Mouse (Mus musculus) kidney, embryonic 14.5 days (tissue): ENCODE measurements around the gene Fibp. TPM values are rescaled to one million over a fixed set of nuclear protein-coding genes. Genes with fewer than 3 reads are reported as not detected.

ENCODE experiments used
- ATAC-seq: fragments of 200-750 bp; cut with Nextera tagmentation; 2 replicates; pipeline ENCODE4 v1.8.0; 2017; ENCODE audit warnings: moderate number of reproducible peaks, mild to moderate bottlenecking, moderate TSS enrichment, moderate library complexity; ENCODE audit not compliant: low FRiP score, low TSS enrichment
- H3K27ac ChIP-seq: fragments of 300-500 bp; sonication (generic); 2 replicates; pipeline ENCODE4 v1.5.1; 2014; ENCODE audit warnings: low read depth, mild to moderate bottlenecking, low read length, moderate library complexity, mixed read lengths
- H3K27me3 ChIP-seq: fragments of 300-500 bp; sonication (generic); 2 replicates; pipeline ENCODE4 v1.6.1; 2014; ENCODE audit warnings: mild to moderate bottlenecking, low read length; ENCODE audit not compliant: control insufficient read depth, insufficient read depth
- H3K36me3 ChIP-seq: fragments of 300-500 bp; sonication (generic); 2 replicates; pipeline ENCODE4 v1.6.1; 2014; ENCODE audit warnings: low read length, mixed read lengths; ENCODE audit not compliant: control insufficient read depth, insufficient read depth
- H3K4me1 ChIP-seq: fragments of 300-500 bp; sonication (generic); 2 replicates; pipeline ENCODE4 v1.6.1; 2014; ENCODE audit warnings: low read length, mixed read lengths; ENCODE audit not compliant: control insufficient read depth, insufficient read depth
- H3K4me2 ChIP-seq: fragments of 300-500 bp; sonication (generic); replicated peaks from 2 replicates; pipeline ENCODE4 v1.6.1; 2014; ENCODE audit warnings: low read depth, mild to moderate bottlenecking, low read length
- H3K4me3 ChIP-seq: fragments of 300-500 bp; sonication (generic); 2 replicates; pipeline ENCODE4 v1.5.1; 2014; ENCODE audit warnings: mild to moderate bottlenecking, low read length
- H3K9ac ChIP-seq: fragments of 300-500 bp; sonication (generic); 2 replicates; pipeline ENCODE4 v1.6.1; 2014; ENCODE audit warnings: low read depth, mild to moderate bottlenecking, low read length, moderate library complexity
- H3K9me3 ChIP-seq: fragments of 300-500 bp; sonication (generic); 2 replicates; pipeline ENCODE4 v1.6.1; 2016; ENCODE audit warnings: low read length; ENCODE audit not compliant: control insufficient read depth
- WGBS: fragments of 180-500 bp; shearing (Covaris S2); extraction: QIAGEN DNeasy Blood & Tissue Kit; methylation state at CpG from one replicate; pipeline ENCODE4 v1.1.7; 2014; 5-methylcytosine and 5-hydroxymethylcytosine counted together
- polyA plus RNA-seq: library from polyadenylated mRNA; unstranded; fragments of >200 nt; fragmentation: Nextera tagmentation; extraction: Ambion mirVana; gene quantifications from 2 replicates; pipeline ENCODE4 v1.2.1, GENCODE M21; 2014

Fibp gene
- 122 and 125 TPM in 2 replicates for polyA plus RNA-seq

DNA sequence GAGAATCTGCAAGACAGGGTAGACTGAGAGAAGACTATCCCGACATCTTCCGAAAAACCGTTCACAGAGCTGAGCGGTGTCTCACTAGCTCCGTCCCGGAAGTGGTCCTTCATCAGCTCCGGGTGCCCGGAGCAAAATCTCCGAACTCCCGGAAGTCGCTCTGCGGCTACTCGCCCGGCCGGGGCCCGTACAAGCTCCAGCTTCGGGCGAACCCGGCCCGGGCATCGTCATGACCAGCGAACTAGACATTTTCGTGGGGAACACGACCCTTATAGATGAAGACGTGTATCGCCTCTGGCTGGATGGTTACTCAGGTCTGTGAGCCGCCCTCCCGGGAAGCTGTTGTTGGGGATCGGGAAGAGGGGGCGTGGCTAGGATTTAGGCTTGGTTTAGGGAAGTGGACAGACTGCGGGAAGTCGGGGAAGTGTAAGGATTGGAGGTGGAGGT, at the start of gene Fibp:
TSS of gene Fibp (plus strand) at position 151 of the 447 bp plus-strand sequence.
- Histone ChIP-seq H3K36me3 (peaks cover 33% of the 10 kb centered on the region), H3K4me2 (peak within 1 kb of the TSS; percentile 95), H3K27me3 (no peaks in the 10 kb centered on the region), H3K4me3 (peak within 1 kb of the TSS; percentile 66), H3K9me3 (no peaks in the 10 kb centered on the region), H3K9ac (peak within 1 kb of the TSS; percentile 71), H3K27ac (peak within 1 kb of the TSS; percentile 18; the same call in 1 of the 2 replicates), H3K4me1 (peaks cover 19% of the 10 kb centered on the region; the same call in 1 of the 2 replicates)
- WGBS: under 1% methylated on average over 32 of the region's 32 CpGs
- peak; percentile 55 for ATAC-seq

DNA sequence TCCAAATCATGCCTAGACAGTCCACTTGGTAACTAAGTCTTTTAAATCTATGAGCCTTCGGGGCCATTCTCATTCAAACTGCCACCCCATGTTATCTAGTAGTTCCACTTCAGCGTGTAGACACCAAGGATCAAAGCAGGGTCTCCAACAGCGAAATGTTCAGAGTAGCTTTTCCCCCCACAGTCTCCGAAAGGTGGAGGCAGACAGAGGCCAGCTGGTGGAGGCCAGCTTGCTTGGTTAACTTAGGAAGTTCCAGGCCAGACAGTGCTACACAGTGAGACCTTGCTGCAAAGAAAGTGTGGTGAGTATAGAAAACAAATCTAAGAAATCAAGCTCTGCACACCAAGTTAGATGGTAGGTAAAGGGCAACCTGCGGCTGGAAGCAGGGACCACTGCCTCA, 49.8 kb upstream of the Fibp start:
- no peak overlapping the region for H3K9ac ChIP-seq
- no peak for ATAC-seq
- WGBS: 85% methylated on average over 5 of the region's 5 CpGs

DNA sequence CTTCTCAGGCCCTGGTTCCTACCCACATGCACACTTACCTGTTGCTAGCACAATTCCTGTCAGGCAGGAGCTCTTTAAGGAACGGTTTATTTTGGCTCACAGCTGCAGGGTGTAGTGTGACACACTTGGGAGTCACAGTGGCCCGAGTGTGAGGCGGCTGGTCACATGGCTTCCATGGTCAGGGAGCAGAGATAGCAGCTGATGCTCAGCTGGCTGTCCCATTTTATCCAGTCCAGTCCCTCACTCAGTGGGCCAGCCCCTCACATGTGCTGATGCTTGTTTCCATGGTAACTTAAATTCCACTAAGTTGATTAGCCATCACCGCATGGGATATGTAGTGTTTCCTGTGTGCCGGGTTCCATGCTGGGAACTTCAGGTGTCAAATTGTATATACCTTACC, 48.5 kb upstream of the Fibp start:
- Histone ChIP-seq H3K9me3 (no peaks in the 10 kb centered on the region), H3K4me3 (no peak overlapping the region), H3K27ac (no peak overlapping the region), H3K4me1 (0 out of 2 replicates have a peak, but pooled peaks cover 3% of the 10 kb centered on the region), H3K36me3 (0 out of 2 replicates have a peak, but pooled peaks cover 4% of the 10 kb centered on the region), H3K27me3 (no peaks in the 10 kb centered on the region), H3K4me2 (no peak overlapping the region), H3K9ac (no peak overlapping the region)
- 65% methylated on average over 5 of the region's 5 CpGs for WGBS
- no peak for ATAC-seq

More for the DNA sequence above, 49.8 kb upstream of the Fibp start:
- Histone ChIP-seq H3K36me3 (0 out of 2 replicates have a peak, but pooled peaks cover 4% of the 10 kb centered on the region), H3K4me1 (0 out of 2 replicates have a peak, but pooled peaks cover 3% of the 10 kb centered on the region), H3K4me3 (no peak overlapping the region), H3K27me3 (no peaks in the 10 kb centered on the region), H3K9me3 (no peaks in the 10 kb centered on the region), H3K4me2 (no peak overlapping the region), H3K27ac (no peak overlapping the region)

GRCm38 (mm10) chr19:5413840-5414239, 46.6 kb upstream of the Fibp start:
- no peak overlapping the region for H3K4me3 ChIP-seq

GRCm38 (mm10) chr19:5414534-5414957, 45.9 kb upstream of the Fibp start:
- no peak overlapping the region for H3K4me3 ChIP-seq
- H3K27ac ChIP-seq: no peak overlapping the region
- no peaks in the 10 kb centered on the region for H3K4me1 ChIP-seq
- H3K9me3 ChIP-seq: no peaks in the 10 kb centered on the region
- 50% methylated on average over 2 of the region's 2 CpGs for WGBS
- H3K4me2 ChIP-seq: no peak overlapping the region
- no peaks in the 10 kb centered on the region for H3K27me3 ChIP-seq
- ATAC-seq: no peak
- H3K36me3 ChIP-seq: no peaks in the 10 kb centered on the region
- no peak overlapping the region for H3K9ac ChIP-seq

More at GRCm38 (mm10) chr19:5413840-5414239, 46.6 kb upstream of the Fibp start:
- H3K9ac ChIP-seq: no peak overlapping the region
- ATAC-seq: no peak
- no peak overlapping the region for H3K27ac ChIP-seq
- 81% methylated on average over 4 of the region's 4 CpGs for WGBS
- no peaks in the 10 kb centered on the region for H3K4me1 ChIP-seq
- no peaks in the 10 kb centered on the region for H3K9me3 ChIP-seq
- H3K27me3 ChIP-seq: no peaks in the 10 kb centered on the region
- no peak overlapping the region for H3K4me2 ChIP-seq
- 0 out of 2 replicates have a peak, but pooled peaks cover 2% of the 10 kb centered on the region for H3K36me3 ChIP-seq

- Histone ChIP-seq H3K36me3 (peaks cover 25% of the 10 kb centered on the region), H3K9me3 (no peaks in the 10 kb centered on the region), H3K4me3 (no peak overlapping the region), H3K27ac (no peak overlapping the region), H3K9ac (no peak overlapping the region), H3K4me1 (peaks cover 12% of the 10 kb centered on the region), H3K4me2 (no peak overlapping the region), H3K27me3 (no peaks in the 10 kb centered on the region)
- no peak for ATAC-seq
- 95% methylated on average over 8 of the region's 8 CpGs for WGBS
Measured at GRCm38 (mm10) chr19:5418750-5419466, 41.5 kb upstream of the Fibp start.

- Histone ChIP-seq H3K4me3 (no peak overlapping the region), H3K9ac (no peak overlapping the region), H3K4me2 (no peak overlapping the region), H3K9me3 (no peaks in the 10 kb centered on the region), H3K27ac (no peak overlapping the region), H3K4me1 (peaks cover 13% of the 10 kb centered on the region), H3K27me3 (no peaks in the 10 kb centered on the region), H3K36me3 (peaks cover 25% of the 10 kb centered on the region)
- 90% methylated on average over 9 of the region's 9 CpGs for WGBS
- ATAC-seq: no peak
Measured at GRCm38 (mm10) chr19:5419630-5420029, 40.8 kb upstream of the Fibp start.

GRCm38 (mm10) chr19:5420579-5420978, 39.8 kb upstream of the Fibp start:
- no peaks in the 10 kb centered on the region for H3K27me3 ChIP-seq
- peaks cover 25% of the 10 kb centered on the region for H3K36me3 ChIP-seq
- H3K4me2 ChIP-seq: no peak overlapping the region
- no peak overlapping the region for H3K9ac ChIP-seq
- ATAC-seq: no peak
- H3K27ac ChIP-seq: no peak overlapping the region
- no peak overlapping the region for H3K4me3 ChIP-seq
- H3K4me1 ChIP-seq: peaks cover 13% of the 10 kb centered on the region
- H3K9me3 ChIP-seq: no peaks in the 10 kb centered on the region
- 93% methylated on average over 6 of the region's 6 CpGs for WGBS

DNA sequence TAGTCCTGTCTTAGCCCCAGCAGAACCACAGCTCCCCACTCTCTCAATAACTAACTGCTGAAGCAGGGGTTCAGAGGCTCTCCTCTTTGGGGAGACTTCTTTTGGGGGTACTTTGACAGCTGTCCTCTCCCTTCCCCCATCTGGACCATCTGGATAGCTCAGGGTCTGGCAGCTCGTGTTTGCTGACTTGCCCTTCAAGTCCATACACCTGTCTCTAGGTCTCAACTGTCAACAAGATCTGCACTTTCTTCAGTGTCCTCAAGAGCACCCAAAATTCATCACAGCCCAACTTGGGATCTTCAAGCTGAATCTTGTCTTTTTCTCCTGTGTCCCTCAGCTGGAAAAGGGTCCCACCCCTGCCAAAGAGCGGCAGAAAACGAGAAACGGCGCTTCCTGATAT, 38.6 kb upstream of the Fibp start:
- Histone ChIP-seq H3K4me1 (peaks cover 25% of the 10 kb centered on the region), H3K36me3 (peaks cover 34% of the 10 kb centered on the region), H3K27ac (no peak overlapping the region), H3K4me2 (no peak overlapping the region), H3K4me3 (no peak overlapping the region), H3K9ac (no peak overlapping the region), H3K27me3 (no peaks in the 10 kb centered on the region), H3K9me3 (no peaks in the 10 kb centered on the region)
- WGBS: 85% methylated on average over 5 of the region's 5 CpGs
- ATAC-seq: no peak
